Mouse (Mus musculus): Measurements from ENCODE around the gene Zic5. TPM values are rescaled to one million over a fixed set of nuclear protein-coding genes. Genes with fewer than 3 reads are reported as not detected.

The Zic5 gene
- polyA plus RNA-seq, 3 experiments from 2014 or later = 0.27 TPM; not detected in 2

DNA sequence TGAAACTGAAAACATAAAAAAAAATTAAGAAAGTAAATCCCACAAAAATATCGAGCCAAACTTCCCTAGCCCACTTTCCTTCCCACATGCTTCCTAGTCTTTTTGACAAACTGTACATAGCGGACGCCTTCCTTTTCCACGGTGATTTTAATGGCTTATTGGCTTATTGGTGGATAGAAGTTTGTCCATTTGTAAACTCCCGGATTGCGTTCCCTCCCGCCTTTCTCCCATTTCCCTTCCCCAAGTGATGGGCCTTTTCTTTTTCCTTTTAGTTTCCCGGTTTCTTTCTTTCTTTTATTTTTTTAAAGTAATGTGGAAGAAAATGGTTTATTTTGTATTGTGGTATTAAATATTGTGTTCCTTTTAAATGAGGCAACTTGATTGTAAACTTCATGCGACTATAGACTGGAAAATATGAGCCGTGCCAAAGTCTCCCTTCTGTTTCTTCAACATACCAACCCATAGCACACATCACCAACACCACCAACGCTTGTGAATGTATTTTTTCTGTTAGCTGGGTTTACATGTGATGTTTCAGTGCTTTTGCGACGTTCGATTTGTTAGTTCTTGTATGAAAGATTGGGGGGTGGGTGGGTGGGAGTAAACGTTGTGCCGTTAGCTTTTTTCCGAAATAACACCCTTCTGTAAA is 14.1 kb upstream of the Zic5 start:
- no peak for ATAC-seq

DNA sequence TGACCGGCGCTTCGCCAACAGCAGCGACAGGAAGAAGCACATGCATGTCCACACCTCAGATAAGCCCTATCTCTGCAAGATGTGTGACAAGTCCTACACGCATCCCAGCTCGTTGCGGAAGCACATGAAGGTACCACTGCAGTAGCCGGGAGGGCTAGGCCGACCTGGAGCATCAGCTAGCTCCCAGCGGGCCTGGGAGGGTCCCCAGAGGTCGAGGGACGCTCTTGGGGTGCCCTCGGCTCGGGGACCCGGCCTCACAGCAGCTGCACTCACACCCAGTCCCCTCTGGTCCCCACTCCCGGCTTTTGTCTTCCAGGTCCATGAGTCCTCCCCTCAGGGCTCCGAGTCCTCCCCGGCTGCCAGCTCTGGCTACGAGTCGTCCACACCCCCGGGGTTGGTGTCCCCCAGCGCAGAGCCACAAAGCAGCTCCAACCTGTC is 13.1 kb upstream of the Zic5 start:
- no peak for ATAC-seq

DNA sequence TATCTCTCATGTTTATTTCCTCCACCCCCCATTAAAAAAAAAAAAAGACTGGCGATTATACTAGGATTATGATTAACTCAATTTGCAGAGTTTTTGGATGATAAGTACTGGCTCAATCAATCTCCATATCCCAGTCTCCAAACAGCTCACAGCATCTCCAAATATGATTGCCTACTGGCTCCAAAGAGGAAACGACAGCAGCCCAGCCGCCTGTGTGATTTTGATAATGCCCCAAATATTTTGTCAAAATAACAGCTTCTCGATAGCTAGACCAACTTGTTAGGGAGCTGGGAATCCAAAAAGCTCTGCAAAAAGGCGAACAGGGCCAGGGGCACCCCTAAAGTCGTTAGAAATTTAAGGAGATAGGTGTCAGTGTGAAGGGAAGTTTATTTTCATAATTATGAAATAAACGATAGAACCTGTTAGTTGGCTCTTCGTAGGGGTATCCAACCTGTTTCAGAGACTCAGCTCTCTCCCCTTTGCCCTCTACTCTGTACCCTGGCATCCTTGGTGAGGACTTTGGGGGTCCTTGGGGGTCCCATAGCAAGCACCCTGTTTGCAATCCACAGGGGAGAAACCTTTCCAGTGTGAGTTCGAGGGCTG is 12.6 kb upstream of the Zic5 start:
- ATAC-seq = no peak

DNA sequence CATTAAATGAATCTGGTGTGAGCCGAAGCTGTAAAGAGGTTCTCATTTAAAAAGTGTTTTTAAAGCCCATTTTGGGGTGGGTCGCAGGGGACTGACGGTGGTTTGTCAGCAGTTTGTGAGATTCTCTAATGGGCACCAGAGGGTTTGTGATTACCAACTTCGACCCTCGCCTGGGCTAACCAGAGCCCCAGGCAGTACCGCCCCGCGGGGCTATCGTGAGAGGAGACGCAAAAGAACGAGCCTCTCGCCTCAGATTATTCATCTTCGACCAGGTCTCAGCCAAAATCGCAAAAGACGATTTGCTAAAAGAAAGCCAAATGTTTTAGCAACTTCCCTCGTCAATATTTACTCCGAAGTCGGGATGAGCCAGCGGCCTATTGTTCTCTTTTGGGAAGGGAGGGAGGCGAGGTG is 11.8 kb upstream of the Zic5 start:
- no peak for ATAC-seq

DNA sequence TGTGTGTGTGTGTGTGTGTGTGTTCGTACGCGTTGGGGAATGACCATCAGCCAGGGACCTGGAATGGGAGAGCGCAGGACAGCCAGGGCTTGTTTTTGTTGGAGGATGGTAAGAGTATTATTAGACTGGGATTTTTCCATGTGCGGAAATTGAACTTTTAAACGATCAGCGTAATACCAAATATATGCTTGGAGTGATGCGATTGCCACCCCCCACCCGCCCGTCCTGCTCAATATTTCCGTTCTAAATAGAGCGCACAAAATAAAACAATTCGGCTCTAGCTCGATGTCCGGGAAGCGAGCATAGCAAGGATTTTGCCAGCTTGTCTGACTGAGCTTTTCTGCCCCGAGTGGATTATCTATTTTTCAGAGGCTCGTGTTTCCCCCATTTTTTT is 11.3 kb upstream of the Zic5 start:
- ATAC-seq = no peak

DNA sequence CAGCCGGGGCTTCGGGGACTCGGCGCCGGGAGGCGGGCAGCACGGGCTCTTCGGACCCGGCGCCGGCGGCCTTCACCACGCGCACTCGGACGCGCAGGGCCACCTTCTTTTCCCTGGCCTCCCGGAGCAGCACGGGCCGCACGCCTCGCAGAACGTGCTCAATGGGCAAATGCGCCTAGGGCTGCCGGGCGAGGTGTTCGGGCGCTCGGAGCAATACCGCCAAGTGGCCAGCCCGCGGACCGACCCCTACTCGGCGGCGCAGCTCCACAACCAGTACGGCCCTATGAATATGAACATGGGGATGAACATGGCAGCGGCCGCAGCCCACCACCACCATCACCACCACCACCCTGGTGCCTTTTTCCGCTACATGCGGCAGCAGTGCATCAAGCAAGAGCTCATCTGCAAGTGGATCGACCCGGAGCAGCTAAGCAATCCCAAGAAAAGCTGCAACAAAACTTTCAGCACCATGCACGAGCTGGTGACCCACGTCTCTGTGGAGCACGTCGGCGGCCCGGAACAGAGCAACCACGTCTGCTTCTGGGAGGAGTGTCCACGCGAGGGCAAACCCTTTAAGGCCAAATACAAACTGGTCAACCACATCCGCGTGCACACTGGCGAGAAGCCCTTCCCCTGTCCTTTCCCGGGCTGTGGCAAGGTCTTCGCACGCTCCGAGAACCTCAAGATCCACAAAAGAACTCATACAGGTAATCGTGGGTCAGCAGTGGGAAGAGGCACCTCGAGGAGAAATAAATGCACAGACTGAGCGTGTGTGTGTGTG is 10.8 kb upstream of the Zic5 start:
- no peak for ATAC-seq

DNA sequence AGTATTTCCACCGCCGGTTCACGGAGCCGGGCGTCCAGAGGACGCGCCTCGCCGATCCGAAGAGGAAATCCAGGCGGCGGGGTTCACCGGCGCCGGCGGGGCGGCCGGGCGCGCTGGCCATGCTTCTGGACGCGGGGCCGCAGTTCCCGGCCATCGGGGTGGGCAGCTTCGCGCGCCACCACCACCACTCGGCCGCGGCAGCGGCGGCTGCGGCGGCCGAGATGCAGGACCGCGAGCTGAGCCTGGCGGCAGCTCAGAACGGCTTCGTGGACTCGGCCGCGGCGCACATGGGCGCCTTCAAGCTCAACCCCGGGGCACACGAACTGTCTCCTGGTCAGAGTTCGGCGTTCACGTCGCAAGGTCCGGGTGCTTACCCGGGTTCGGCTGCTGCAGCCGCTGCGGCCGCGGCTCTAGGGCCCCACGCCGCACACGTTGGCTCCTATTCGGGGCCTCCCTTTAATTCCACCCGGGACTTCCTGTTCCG is 10.1 kb upstream of the Zic5 start:
- ATAC-seq = no peak

DNA sequence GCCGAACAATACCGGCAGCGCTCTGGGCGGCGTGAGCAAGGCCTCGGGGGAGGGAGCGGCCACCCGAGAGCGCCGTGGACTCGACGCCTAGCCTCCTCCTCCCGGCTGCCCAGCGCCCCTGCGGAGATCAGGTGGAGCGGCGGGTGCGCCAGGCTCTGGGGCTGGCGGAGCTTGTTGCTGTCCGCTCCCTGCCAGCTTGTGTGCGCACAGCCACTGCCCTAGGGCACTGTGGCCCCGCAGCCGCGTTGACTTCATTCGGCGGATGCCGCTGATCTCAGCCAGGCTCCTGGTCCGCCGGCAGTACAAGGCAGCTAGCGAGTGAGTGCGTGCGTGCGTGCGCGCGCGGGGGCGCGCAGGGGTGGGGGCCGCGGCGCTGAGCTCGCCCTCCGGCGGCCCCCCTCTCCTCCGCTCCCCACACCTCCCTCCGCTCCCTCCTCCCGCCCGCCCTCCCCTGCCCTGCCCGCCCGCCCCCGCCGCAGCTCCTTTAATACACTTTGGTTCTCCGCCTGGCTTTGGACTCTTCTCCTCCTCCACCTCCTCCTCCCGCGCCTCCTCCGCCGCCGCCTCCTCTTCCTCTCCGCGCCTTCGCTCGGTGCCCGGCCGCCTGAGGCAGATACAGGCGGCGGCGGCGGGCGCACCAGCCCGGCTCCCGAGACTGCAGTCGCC is 9.5 kb upstream of the Zic5 start, which contains the start of gene Zic2:
TSS of gene Zic2 (plus strand) at position 545 of the 666 bp plus-strand sequence.
- peak; percentile 30 for ATAC-seq

DNA sequence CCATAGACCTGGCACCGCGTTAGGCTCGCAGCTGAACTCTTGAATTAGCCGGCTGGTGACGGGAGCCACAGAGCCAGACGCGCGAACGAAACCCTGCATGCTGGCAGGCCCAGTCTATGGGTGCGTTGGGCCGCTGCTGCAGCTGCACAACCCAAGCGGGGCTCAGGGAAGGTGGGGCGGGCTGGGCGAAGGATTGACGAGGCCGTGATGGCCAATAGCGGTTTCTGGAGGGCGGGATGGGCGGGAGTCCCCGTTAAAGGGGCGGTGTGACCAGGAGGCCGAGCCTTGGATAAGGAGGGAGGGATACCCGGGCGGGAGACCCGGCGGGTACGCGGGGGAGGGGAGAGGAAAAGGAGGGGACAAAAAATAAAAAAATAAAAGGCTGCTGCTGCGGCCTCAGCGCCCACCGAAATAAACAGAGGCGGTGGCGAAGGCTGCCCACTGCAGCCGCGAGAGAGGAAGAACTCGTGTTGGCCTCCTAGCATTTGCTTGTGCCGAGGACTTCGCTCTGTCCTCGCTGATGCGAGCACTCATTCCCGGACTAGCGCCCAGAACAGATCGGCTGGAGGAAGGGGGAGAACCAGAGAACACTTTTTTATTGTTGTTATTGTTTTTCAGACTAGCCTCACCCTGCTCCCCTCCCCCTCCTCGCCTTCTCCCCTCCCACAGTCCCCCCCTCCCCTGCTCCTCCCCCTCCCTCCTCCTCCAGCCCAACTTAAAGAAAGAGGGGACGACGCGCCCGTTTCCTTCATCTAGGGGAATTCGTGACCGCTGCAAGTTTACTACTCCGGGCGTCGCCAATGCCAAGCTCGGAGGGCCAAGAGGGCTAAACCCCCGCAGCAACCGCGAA is 8.8 kb upstream of the Zic5 start:
- ATAC-seq = no peak

DNA sequence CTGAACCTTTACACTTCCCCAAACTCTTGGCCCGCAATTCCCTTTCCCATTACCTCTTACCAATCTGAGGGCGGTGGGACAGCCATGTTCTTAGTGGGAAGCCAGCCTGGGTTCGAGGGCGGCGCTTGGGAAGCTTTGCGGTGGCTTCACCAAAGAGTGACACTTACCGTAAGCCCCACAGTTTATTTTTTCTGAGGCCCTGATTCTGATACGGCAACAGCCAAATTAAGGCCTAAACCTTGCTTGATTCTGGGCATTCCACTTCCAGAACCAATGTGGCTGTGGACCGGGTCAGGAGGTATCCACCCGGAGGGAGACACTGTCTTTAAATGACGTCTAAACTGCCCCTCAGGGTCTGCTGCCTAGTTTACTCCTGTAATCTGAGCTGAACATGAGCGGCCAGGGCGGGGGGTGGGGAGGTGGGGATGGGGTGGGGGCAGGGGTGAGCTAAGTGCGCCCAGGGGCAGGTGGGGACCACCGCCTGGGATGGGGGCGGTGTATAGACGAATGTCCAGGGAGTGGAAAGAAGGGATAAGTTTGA is 7.8 kb upstream of the Zic5 start:
- ATAC-seq = no peak

DNA sequence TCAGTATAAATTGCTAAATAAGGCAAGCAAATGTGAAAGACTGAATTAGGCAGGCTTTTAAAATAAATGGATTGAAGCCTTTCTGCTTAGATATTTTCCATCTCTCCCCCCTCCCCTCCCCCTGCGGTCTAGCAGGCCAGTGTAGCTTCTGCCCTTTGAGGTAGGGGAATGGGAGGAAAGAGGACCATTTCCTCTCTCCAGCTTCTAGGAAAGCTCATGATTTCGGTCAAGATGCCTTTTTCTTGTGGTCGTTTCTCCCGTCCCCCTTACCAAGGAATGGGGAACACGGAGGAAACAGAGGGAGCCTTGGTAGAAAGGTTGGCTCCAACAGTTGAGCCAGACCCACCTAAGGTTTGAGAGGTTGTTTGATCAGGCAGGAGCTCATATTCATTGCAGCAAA is 7.2 kb upstream of the Zic5 start:
- no peak for ATAC-seq

DNA sequence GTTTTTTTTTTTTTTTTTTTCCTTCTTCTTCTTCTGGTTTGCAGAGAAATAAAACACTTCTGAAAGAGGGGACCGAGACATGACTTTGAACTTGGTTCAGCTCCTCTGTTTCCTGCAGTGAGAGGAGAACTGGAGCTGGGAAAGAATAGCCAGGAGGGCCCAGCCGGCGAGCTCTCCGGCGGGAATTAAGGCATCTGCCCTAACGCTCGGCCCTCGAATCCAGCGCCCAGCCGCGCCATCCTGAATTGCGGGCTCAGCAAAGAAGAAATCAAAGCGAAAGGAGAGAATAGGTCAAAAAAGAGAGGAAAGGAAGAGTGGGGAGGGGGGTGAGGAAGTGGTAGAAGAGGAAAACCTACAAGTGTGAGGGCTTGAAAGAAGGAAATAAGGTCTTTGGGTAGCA is 6.7 kb upstream of the Zic5 start:
- no peak for ATAC-seq

DNA sequence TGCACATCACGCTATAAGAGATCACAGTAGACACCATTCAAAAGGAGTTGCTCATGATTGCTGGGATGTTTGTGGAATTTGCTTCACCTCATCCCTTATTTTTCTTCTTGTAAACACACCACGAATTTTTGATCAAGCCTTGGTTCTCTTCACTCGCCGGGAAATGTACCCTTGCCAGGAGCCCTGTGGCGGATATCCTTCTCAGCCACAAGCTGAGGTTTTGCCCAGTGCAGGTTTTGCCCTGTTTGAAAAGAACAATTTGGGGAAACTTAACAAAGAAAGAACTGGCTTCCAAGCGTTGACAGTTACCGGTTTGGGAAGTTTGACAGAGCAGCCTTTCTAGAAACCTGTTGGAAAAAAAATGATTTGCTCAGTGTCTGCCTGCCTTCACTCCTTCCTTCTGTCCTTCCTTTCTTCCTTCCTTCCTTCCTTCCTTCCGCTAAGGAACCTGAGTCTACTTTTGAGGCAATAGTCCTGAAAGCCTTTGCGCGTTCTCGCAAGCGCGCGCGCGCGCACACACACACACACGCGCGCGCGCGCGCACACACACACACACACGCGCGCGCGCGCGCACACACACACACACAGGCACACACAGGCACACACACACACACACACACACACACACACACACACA is 6.1 kb upstream of the Zic5 start:
- no peak for ATAC-seq

DNA sequence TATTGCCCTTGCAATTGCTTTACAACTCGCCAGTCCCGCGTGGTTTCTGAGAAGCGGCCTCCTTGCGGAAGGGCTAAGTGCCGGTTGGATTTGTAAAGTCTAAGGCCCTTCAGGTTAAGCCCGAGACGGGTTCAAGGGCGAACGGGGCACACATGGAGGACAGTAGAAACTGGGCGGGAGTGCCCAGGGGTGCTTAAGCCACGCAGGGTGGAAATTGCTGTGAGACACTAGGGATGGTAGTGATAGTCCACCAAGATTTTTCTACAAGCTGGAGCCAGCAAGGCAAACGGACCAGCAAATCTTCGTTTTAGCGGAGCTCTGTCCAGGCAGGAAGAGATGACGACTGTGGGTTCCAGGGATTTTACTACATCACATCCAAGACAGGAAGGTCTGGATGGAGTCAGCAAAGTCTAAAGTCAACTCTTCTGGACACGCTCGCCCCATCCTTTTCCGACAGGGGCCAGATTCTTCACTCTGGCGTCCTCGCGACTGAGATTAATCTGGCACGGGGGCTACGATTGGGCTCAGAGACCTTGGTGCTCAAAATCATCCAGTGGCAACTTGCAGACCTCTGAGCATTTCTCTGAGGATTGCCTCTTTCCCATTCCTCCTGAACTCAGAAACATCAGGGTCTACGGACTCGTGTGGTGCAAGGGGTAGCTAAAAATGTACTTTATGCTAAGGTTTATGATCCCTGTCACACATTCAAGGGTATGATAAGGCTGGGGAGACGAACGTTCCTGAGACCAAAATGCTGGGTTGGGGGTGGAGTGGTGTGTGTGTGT is 3.7 kb upstream of the Zic5 start:
- ATAC-seq = no peak

DNA sequence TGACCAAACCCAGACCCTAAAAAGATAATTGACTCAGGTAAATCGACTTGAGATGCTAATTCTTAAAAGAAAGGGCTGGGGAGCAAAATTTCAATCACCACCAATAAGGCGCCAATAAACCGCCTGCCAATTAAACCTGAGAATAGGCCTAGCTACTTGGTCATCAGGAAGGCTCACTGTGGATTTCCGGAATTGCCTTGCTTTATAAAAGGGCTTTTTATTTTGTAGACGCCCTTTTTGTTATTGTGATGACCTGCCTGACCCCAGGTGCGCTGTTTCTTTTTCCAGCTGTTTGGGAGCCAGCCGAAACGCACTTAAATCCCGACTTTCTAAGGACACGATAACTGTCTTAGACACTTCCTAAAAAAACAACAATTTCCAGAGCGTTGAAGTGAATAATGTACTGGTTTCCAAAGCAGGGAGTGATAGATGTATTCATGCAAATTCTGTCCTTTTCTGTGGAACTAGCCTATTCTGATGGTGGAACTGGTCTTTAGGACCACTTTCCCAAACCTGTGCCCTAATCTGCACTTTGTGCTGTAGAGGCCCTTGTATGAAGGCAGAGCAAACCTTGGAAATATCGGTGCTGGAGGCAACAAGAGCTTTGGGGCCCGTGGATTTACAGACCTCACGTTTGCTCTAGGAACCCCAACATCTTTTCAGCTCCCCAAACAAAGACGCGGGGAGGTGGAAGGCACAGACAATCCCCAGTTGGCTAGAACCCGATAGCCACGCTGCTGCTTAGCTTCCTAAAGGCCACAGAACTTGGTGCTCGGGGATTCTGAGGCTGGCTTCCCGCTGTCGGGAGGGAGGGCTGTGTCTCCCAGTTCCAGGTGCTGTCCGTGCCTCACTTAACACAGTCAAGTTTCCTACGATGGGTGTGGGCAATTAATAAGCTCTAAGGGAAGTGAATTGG is 2.7 kb upstream of the Zic5 start:
- no peak for ATAC-seq

DNA sequence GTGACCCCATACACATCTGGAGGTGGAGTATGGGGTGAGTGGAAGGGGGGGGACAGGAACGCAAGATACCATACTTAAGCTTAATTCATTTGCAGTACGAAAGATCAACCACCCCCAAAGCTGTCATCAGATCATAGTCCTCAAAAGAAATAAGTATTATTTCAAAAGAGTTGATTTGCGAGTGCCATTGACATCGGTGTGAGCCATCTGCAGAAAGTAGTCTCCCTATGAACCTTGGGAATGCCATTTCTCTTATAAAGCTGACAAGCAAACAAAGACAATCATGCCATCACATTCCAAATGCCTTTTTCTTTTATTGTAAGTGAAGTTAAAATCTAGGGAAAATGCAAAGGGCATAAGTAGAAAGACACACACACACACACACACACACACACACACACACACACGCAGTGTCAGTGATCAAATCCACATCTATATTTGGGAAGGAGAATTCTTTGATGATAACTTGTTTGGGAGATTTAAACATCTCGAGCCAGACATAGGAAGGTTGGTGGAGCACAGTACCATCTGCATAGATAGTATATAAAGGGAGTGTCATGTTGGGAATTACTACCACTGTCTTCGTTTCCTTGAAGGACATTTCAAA is 1.4 kb upstream of the Zic5 start:
- ATAC-seq = no peak

DNA sequence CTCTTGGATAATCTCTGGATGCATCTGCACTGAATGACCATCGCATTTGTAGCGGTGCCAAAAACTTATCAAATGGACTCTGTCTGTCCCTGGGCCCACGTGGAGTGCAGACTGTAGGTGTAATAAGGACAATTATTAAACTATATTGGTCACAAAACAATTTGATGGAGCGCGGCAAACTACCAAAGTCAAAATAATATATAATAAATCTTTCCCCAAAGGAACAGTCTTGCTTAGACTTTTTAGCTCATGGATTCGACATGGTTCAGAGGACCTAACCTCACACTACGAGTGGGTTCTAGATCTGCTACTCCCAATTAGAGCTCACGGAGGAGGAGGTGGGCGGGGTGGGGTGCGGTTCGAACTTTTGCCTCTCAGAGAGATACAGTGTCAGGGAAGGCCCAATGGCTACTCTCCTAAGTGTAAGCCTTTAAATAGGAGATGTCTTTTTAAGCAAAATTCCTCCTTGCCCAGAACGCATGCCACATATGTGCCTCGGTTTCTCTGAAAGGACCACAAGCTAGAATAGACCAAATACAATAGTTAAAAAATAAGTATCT is 534 bp upstream of the Zic5 start:
- ATAC-seq = no peak

DNA sequence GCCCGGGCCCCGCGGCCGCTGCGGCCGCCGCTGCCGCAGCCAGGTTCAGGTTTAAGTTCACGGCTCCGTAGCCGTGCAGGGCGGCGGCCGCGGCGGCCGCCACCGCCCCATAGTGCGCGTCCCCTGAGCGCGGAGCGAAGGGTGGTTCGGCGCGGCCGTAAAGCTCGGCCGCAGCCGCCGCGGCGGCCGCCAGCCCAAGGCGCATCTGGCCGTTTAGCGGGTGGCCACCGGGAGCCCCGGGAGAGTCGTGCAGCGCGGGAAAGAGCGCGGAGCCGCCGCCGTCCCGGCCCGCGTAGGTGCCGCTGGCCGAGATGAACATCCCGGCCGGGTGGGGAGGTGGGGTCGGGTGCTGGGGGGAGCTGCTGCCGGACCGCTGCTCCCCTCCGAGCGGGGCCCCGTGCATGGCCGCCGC is 1.1 kb downstream of the Zic5 start:
- no peak for ATAC-seq

Measured in inflammation-experienced regulatory T-cells, adult 6 months (primary cell).